Mouse (Mus musculus) central nervous system, embryonic 11.5 days (tissue): ENCODE results near the gene Gng4. TPM values are rescaled to one million over a fixed set of nuclear protein-coding genes. Genes with fewer than 3 reads are reported as not detected.

ENCODE experiments used
- polyA plus RNA-seq: library from polyadenylated mRNA; depleted of rRNA; stranded (reverse); fragments of >200 nt; gene quantifications from 2 replicates; pipeline ENCODE4 v1.2.3, GENCODE M21; 2012; rRNA removed

Gng4 gene
- polyA plus RNA-seq = 1.2 and 1.5 TPM in 2 replicates

GRCm38 (mm10) chr13:13783894-13784419, at the start of gene Gng4:
Gene Gng4 (plus strand): TSS chr13:13784059.

Other genes with a start within 250 kb of the Gng4 start
- gene Lyst, start 193.7 kb upstream of the Gng4 start, polyA plus RNA-seq = 3.3 and 3.5 TPM in 2 replicates
- 47.2 and 68.7 TPM in 2 replicates for gene B3galnt2, start 170.4 kb downstream of the Gng4 start, polyA plus RNA-seq